Comparison of ENCODE assay signal across 1 mouse cellular context in genomic region chr16:4540064-4540775, GRCm38 (mm10).
TF ChIP-seq lines count a peak whose summit lies in the region.

No protein-coding gene starts in this region.

TF ChIP-seq in MEL, 35 proteins besides CTCF, POLR2A, EP300 and RAD21:
- TF ChIP-seq ZNF384 (IDR thresholded peaks at IDR 0.05; ENCODE audit: low read depth, low read length) (peak; percentile 29; the same call in 1 of the 2 replicates), SMC3 (IDR thresholded peaks at IDR 0.05; ENCODE audit: low read depth, low read length) (peak; percentile 17; the same call in 1 of the 2 replicates), ELF1 (IDR thresholded peaks at IDR 0.05; ENCODE audit: low read depth, low read length) (no peak)
